Mouse (Mus musculus) embryo, embryonic 10.5 days (tissue): ENCODE data around the gene Rapgef1.
"Not testable (repeated sequence)": the region's sequence is repeated elsewhere in the genome, so short reads cannot be mapped to it uniquely, and the experiment has no call there.

Experiments
- DNase-seq: peaks from one replicate; pipeline ENCODE4 v3.0.0-alpha.2; 2015; ENCODE audit warnings: low spot score

The Rapgef1 gene

GRCm38 (mm10) chr2:29739368-29739767 is 119.8 kb downstream of the Rapgef1 start:
- DNase-seq = no peak

- DNase-seq = no peak
Observed at GRCm38 (mm10) chr2:29741207-29741606, 121.7 kb downstream of the Rapgef1 start.

GRCm38 (mm10) chr2:29744256-29744655 is 124.7 kb downstream of the Rapgef1 start:
- no peak for DNase-seq

GRCm38 (mm10) chr2:29747188-29747782 is 127.8 kb downstream of the Rapgef1 start:
- no peak for DNase-seq

GRCm38 (mm10) chr2:29747852-29748251 is 128.3 kb downstream of the Rapgef1 start:
- peak; percentile 49 for DNase-seq

GRCm38 (mm10) chr2:29748499-29748898 is 129.0 kb downstream of the Rapgef1 start:
- no peak for DNase-seq

- DNase-seq = no peak
Observed at GRCm38 (mm10) chr2:29751497-29751896, 132.0 kb downstream of the Rapgef1 start, which contains the start of gene Gm13420. TSS of gene Gm13420 (minus strand) at chr2:29751685.

- no peak for DNase-seq
Observed at GRCm38 (mm10) chr2:29752397-29752796, 132.9 kb downstream of the Rapgef1 start.

- DNase-seq = no peak
Observed at GRCm38 (mm10) chr2:29755693-29756092, 136.2 kb downstream of the Rapgef1 start.

- peak; percentile 87 for DNase-seq
Observed at GRCm38 (mm10) chr2:29764831-29765230, 145.3 kb downstream of the Rapgef1 start.

GRCm38 (mm10) chr2:29767976-29768709 is 148.6 kb downstream of the Rapgef1 start:
- no peak for DNase-seq

- DNase-seq = no peak
Observed at GRCm38 (mm10) chr2:29768901-29769300, 149.4 kb downstream of the Rapgef1 start.

- no peak for DNase-seq
Observed at GRCm38 (mm10) chr2:29770162-29770561, 150.6 kb downstream of the Rapgef1 start.

GRCm38 (mm10) chr2:29771611-29772461 is 152.3 kb downstream of the Rapgef1 start:
- no peak for DNase-seq

GRCm38 (mm10) chr2:29773323-29773722 is 153.8 kb downstream of the Rapgef1 start:
- no peak for DNase-seq

- DNase-seq = not testable (repeated sequence)
Observed at GRCm38 (mm10) chr2:29781256-29781655, 161.7 kb downstream of the Rapgef1 start.

- DNase-seq = peak; percentile 8
Observed at GRCm38 (mm10) chr2:29784290-29784689, 164.8 kb downstream of the Rapgef1 start.

GRCm38 (mm10) chr2:29787104-29787917 is 167.8 kb downstream of the Rapgef1 start, which contains the start of gene Coq4:
TSS of gene Coq4 (plus strand) at chr2:29787493.
- DNase-seq = peak; percentile 97

GRCm38 (mm10) chr2:29787937-29788681 is 168.6 kb downstream of the Rapgef1 start, which contains the start of gene Trub2:
TSS of gene Trub2 (minus strand) at chr2:29788502.
- DNase-seq = peak; percentile 87
